Mouse (Mus musculus) cortical plate, adult 2 months (tissue): Measurements from ENCODE around the gene Grsf1.

Experiments
- CTCF ChIP-seq: fragments of 200-500 bp; IDR thresholded peaks from 2 replicates; pipeline ENCODE4 v1.5.1; 2011; ENCODE audit warnings: mild to moderate bottlenecking, control low read depth, low read length; ENCODE audit not compliant: insufficient read depth; ENCODE audit errors: extremely low read depth
- POLR2A ChIP-seq: fragments of 200-500 bp; IDR thresholded peaks from 2 replicates; pipeline ENCODE4 v1.6.1; 2011; ENCODE audit warnings: mild to moderate bottlenecking, low read length, control low read depth; ENCODE audit not compliant: insufficient read depth; ENCODE audit errors: extremely low read depth

- TF ChIP-seq POLR2A: no peak
- TF ChIP-seq CTCF: no peak
Observed at GRCm38 (mm10) chr5:88680567-88680966, 4.6 kb upstream of the Grsf1 start.
